Mouse (Mus musculus) adrenal gland, postnatal 4 days (tissue): ENCODE results near the gene Vapa. TPM values are rescaled to one million over a fixed set of nuclear protein-coding genes. Genes with fewer than 3 reads are reported as not detected.
A peak's percentile ranks its signal among the peaks of the same experiment; 100 is the strongest.
"Not testable (repeated sequence)": the region's sequence is repeated elsewhere in the genome, so short reads cannot be mapped to it uniquely, and the experiment has no call there.

ENCODE experiments used
- DNase-seq, 2 experiments: peaks; one replicate each; pipeline ENCODE4 v3.0.0; 2021 to 2022; ENCODE audit warnings: low spot score in 2 of 2, mixed read lengths in 2 of 2
- total RNA-seq, 2 experiments: library from RNA; stranded (reverse); gene quantifications; 2 replicates each; pipeline ENCODE4 v1.2.3; 2021

Vapa gene
- total RNA-seq, 2 experiments from 2014 or later = 141 to 143 TPM

DNA sequence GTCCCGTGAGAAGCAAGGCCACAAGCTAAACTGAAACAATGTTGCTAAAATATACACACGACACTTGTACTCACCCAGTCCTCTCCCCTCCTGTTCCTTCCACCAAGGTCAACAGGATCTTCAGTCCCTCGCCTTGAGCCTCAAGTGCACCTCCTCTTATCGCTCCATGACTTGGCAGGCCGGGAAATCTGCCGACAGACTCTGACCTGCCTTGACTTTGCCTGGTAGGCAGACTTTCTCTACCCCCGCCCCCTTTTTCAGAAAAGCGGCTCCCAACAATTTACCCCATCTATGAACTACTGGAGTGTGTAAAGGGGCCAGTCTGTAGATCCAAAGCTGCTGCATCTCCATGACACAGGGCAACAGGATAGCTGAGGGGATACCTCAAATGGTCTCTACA is 41.9 kb downstream of the Vapa start:
- no peak for DNase-seq

DNA sequence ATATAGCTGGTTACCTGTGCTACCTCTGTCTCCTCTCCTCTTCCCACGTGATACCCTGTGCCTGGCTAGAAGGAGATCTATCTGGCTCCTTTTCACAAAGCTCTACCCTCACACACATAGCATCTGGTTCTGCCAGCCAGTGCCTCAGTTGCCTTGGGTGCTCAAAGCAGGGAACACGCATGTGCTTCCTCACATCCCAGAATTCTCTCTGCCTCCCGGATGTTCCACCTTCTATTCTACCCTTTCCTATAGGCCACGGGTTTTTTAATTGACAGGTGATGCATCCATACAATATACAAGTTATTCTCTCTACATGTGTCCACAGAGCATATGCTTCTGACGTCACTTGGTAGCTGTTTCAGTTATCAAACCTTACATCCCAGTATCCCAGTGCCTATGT is 49.2 kb downstream of the Vapa start:
- no peak for DNase-seq

- DNase-seq = no peak
These were observed 50.0 kb downstream of the Vapa start for GRCm38 (mm10) chr17:65563345-65563744.

DNA sequence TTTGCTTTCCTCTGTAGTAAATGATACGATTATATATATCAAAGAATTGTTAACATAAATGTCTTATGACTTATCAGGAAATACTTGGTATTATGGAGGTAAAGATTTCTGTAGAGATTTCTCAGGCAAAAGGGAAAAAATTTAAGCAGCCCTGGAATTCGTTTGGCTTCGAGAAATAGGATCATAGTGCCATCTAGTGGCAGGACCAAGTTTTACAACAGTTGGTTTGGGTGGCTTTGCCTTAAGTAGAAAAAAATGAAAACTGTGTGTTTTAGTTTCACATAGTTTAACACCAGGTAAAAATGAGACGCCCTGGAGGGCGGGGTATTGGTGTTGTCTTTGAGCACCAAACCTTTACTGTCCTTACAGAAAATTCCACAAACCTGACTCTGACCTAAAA is 50.6 kb downstream of the Vapa start:
- no peak for DNase-seq

DNA sequence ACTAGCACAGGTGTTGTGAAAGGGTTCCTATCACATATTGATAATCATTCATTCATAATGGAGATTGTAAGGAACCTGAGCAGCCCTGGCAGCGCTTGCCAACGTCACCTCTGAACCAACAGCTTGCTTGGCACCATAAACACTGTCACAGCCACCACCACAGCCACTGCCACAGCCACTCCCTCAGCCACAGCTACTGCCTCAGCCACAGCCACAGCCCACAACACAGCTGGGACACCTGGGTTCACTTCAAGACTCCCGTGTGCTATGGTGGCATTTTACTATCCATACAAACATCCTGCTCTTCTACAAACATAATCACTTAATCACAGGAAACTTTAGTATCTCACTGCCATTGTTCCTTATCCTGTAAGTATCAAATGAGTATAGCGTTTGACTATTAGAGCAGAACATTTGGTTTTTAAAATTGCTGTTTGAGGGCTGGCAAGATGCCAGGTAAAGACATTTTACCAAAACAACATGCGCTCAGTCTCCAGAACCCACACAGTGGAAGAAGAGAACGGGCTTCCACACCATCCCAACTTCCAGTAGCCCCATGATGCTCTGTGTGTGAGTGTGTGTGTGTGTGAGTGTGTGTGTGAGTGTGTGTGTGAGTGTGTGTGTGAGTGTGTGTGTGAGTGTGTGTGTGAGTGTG is 51.9 kb downstream of the Vapa start:
- DNase-seq = no peak

GRCm38 (mm10) chr17:65559273-65559672 is 54.1 kb downstream of the Vapa start:
- no peak for DNase-seq

DNA sequence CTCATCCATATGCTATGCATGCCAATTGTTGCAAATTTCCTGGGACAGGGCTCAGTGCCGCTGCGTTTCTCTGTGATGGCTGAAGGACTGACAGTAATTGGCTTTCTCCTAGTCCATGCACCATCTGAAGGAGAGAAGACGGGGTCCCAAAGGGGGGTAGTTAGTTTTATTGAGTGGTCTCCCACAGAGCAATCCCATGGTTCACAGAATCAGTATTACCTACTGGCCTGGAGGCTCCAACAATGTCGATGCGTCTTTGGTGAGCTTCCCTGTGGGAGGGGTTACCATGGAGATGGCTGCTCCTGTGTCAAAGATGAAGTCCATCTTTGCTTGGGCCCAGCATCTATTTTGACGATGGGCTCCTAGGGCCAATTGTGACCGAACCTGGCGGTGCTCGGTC is 54.6 kb downstream of the Vapa start:
- DNase-seq = no peak

- peak in 1 of 2 experiments; percentile 48 for DNase-seq
These were observed 55.1 kb downstream of the Vapa start for GRCm38 (mm10) chr17:65558217-65558616.

DNA sequence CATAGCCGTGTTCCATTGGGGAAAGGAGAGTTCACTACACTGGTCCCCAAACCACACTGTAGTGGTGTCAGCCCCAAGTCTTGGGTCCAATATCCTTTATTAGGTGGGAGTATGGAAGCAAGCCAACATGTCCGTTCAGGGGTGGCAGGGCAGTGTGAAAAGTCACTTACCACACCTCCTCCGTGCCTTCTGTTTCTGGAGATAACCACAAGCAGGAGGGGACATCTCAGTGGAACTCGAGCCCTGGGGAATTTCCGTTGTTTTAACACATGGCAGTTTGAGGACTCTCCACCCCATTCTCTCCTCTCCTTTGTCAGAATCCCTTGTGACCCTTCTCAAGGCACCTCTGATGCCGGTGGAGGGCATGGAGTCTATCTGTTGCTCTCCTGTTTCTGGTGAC is 56.1 kb downstream of the Vapa start:
- no peak for DNase-seq

- DNase-seq = no peak
These were observed 56.6 kb downstream of the Vapa start for GRCm38 (mm10) chr17:65556798-65557197.

DNA sequence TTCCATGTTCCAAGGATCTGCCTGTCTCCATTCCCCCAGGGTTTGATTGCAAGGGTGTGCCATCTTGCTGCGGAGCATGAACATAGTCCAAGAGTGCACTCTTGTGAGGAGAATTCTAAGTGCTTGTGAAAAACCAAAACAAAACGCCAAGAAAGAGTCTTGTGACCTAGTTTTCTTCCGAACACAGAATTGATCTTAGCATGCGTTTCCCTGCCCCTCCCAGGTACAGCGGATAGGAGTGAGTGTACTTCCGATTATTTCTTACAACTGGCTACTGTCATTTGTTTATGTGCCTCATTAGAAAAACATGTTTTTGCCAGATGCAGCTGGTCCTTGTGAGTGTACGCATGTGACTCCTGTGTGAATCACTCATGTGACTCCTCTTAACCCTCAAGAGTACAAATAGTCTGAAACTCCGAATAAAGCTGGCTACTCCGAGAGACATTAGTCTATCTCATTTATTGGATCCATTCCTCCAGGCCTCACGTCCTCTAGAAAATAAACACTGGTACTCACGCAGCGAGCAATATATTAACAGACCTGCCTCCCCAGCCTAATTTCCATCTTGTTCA is 60.8 kb downstream of the Vapa start:
- DNase-seq = no peak

DNA sequence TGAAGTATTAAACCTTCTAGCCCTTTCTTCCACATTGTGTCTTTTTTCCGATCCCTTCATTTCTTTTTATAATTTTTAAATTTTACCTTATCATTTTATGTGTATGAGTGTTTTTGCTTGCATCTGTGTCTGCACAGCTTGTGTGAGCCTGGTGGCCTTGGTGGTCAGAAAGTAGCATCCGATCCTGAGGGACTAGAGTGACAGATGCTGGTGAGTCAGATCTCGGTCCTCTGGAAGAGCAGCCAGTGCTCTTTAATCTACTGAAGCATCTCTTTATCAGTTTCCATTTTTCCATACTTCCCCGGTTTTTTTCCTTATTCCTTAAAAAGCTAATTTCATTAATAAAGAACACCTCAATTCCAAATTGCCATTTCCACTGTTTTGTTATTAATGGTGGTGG is 63.0 kb downstream of the Vapa start:
- DNase-seq = no peak

- no peak for DNase-seq
These were observed 64.5 kb downstream of the Vapa start for GRCm38 (mm10) chr17:65548698-65549365.

- not testable (repeated sequence) for DNase-seq
These were observed 67.1 kb downstream of the Vapa start for GRCm38 (mm10) chr17:65546221-65546620.

DNA sequence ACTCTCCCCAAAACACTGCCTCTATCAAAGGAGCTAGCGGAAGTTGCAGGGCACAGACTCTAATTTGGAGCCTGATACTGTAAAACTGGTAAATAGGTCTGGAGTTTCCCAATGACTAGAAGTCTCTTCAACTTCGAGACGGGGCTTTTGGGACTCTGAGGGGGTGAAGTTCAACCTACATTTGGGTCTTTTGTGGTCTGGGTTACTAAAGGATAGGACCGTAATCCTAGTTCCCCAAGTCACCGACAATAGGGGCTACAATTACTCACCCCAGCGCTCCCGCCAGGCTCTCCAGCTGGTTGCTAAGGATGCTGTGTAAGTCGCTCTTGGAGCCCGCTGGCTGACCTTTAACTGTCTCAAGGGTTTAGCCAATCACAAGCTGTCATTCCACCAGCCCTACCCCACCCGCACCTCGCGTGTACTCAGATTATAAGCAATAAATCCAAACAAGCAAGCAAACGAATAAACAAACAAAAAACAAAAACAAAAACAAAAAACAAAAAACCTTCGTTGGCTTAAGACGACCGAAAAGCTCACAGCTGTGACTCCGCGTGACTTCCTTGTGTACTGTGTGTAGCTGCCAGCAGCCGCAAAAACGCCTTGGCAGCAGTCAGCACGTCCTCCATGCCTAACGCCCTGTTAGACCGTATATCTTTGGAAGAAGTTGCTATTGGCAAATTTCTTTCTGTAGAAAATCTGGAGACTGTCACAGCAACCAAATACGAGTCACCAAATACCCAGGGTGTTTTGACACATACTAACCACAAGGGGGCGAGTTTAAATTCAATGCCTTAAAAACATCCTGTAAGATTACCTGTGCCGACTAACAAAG is 72.7 kb downstream of the Vapa start, which contains the start of gene Tmem232:
Gene Tmem232, minus strand, starts transcription at position 342 of the 832 bp plus-strand sequence.
- no peak for DNase-seq

DNA sequence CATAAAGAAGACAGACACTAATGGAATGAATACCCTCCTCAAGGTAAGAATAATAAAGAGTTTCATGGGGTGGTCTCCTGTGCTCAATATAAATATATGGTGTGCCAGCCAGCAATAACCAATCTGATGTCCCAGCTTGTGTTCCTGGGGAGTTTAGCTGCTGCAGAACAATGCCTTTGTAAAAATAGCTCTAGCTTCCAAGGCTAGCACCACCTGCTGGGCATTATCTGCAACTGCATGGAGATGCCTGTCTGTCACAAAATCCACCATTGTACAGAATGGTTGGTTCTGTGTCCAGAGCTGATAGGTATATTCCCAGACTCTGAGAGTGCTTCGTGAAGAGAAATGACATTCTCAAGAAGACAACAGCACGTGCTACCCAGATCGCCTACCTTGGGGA is 77.2 kb downstream of the Vapa start:
- DNase-seq = no peak

DNA sequence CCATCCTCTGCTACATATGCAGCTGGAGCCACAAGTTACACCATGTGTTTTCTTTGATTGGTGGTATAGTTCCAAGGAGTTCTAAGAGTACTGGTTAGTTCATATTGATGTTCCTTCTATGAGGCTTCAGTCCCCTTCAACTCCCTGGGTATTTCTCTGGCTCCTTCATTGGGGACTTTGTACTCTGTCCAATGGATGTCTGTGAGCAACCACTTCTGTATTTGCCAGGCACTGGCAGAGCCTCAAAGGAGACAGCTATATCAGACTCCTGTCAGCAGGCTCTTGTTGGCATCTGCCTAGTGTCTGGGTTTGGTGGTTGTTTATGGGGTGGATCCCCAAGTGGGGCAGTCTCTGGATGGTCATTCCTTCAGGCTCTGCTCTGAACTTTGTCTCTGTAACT is 81.0 kb downstream of the Vapa start:
- DNase-seq = not testable (repeated sequence)
